In the genomic region with DNA sequence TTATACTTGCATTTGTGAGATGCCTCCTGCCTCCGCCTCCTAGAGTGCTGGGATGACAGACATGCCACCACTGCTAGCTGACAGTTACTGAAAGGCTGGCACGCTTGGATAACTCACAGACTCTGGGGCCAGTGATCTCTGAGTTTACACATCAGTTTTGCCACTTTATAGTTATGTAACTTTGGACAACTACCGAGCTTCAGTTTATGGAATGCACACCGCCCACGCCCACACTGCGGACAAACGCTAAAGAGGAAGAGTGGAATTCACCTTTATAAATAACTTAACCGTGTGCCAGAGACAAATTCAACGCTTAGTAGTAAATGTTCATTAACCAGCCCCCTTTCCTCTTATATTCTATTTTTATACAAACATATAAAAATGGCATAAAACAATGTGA, we compare ENCODE assay signal across 24 mouse cellular contexts. TPM values are rescaled to one million over a fixed set of nuclear protein-coding genes. Genes with fewer than 3 reads are reported as not detected.
DNase-seq lines count a peak whose midpoint lies in the region; ATAC-seq and TF ChIP-seq lines count a peak whose summit lies in the region.
"Had no signal": no experiment of that assay in that cellular context is flagged by ENCODE, and none has a peak within 500 bp of the region (broad histone marks: within the 10 kb centered on the region; RNA-seq: fewer than 3 reads in every experiment).

No protein-coding gene starts in this region.

- peak overlapping the region; percentile 84 for H3K4me3 ChIP-seq in gastrocnemius, adult 2 months
- no peak overlapping the region for H3K4me3 ChIP-seq in heart, embryonic 16.5 days (ENCODE audit: low read length)
- peak overlapping the region; percentile 77 for H3K4me3 ChIP-seq in liver, embryonic 12.5 days
- H3K4me3 ChIP-seq: embryonic facial prominence, embryonic 12.5 days; hindbrain, embryonic 10.5 days; limb, embryonic 10.5 days had no signal

- H3K27me3 ChIP-seq in heart, embryonic 16.5 days (ENCODE audit: control insufficient read depth, insufficient read depth, low read length), result no peaks in the 10 kb centered on the region
- H3K27me3 ChIP-seq in liver, embryonic 12.5 days (replicated peaks), result no peaks in the 10 kb centered on the region; the same call in 1 of the 2 replicates
- H3K27me3 ChIP-seq: embryonic facial prominence, embryonic 12.5 days; lung, embryonic 15.5 days; Patski had no signal

- no peaks in the 10 kb centered on the region for H3K9me3 ChIP-seq in heart, embryonic 16.5 days (replicated peaks; ENCODE audit: control insufficient read depth, low read length)
- H3K9me3 ChIP-seq in liver, embryonic 12.5 days (replicated peaks), result no peaks in the 10 kb centered on the region
- H3K9me3 ChIP-seq: embryonic facial prominence, embryonic 12.5 days; hindbrain, embryonic 10.5 days; limb, embryonic 10.5 days; lung, embryonic 15.5 days had no signal

- DNase-seq in gastrocnemius, adult 2 months, result no peak
- DNase-seq in gastrocnemius, postnatal 10 days, result no peak
- DNase-seq in heart, postnatal 14 days, result no peak
- peak; percentile 36 for DNase-seq in lung, postnatal 14 days
- DNase-seq in retina, embryonic 14.5 days (ENCODE audit: low spot score), result no peak
- no peak for DNase-seq in B cell, adult 2 months
- DNase-seq: adrenal gland, postnatal 25 days; cerebellum, adult 8-10 months; kidney, adult 8-10 months; kidney, postnatal 25 days; right cerebral cortex, postnatal 4 days; thymus, postnatal 14 days had no signal

- no peaks in the 10 kb centered on the region for H3K36me3 ChIP-seq in heart, embryonic 16.5 days (ENCODE audit: control insufficient read depth, insufficient read depth)
- peaks cover 23% of the 10 kb centered on the region for H3K36me3 ChIP-seq in liver, embryonic 12.5 days
- H3K36me3 ChIP-seq: embryonic facial prominence, embryonic 12.5 days; hindbrain, embryonic 10.5 days; limb, embryonic 10.5 days; lung, embryonic 15.5 days had no signal

- peaks cover 26% of the 10 kb centered on the region for H3K4me1 ChIP-seq in heart, embryonic 16.5 days (ENCODE audit: control insufficient read depth, insufficient read depth, low read length)
- peaks cover 56% of the 10 kb centered on the region for H3K4me1 ChIP-seq in liver, embryonic 12.5 days

- WGBS in heart, embryonic 16.5 days, result 56% methylated on average over 9 of the region's 9 CpGs
- 83% methylated on average over 9 of the region's 9 CpGs for WGBS in liver, embryonic 12.5 days (ENCODE audit: insufficient replicate concordance)

- no peak for ATAC-seq in heart, embryonic 16.5 days (replicated peaks; ENCODE audit: extremely low read depth, insufficient read depth, low FRiP score)
- ATAC-seq in liver, embryonic 12.5 days, result no peak
- ATAC-seq: activated CD4-positive, CD25-positive, alpha-beta regulatory T cell, adult 4 months; inflammation-experienced regulatory T-cells, adult 6 months; Patski had no signal

- no peak overlapping the region for H3K27ac ChIP-seq in gastrocnemius, adult 2 months
- no peak overlapping the region for H3K27ac ChIP-seq in heart, embryonic 16.5 days (ENCODE audit: low read length)
- H3K27ac ChIP-seq in liver, embryonic 12.5 days, result no peak overlapping the region
- H3K27ac ChIP-seq: embryonic facial prominence, embryonic 12.5 days; hindbrain, embryonic 10.5 days; left cerebral cortex, adult 2 months; limb, embryonic 10.5 days; lung, embryonic 15.5 days had no signal

- peak overlapping the region; percentile 92; the same call in 1 of the 2 replicates for H3K4me2 ChIP-seq in heart, embryonic 16.5 days (ENCODE audit: low read depth, low read length)
- peak overlapping the region; percentile 79 for H3K4me2 ChIP-seq in liver, embryonic 12.5 days
- H3K4me2 ChIP-seq: midbrain, embryonic 11.5 days had no signal

- intact Hi-C loops in gastrocnemius, adult 2 months (cut with DNase I), result no loop called here
- intact Hi-C loops in heart, postnatal 14 days (cut with DNase I), result no loop called here

- no peak for TF ChIP-seq CTCF in gastrocnemius, adult 2 months (IDR thresholded peaks at IDR 0.05)

- no peak overlapping the region for H3K9ac ChIP-seq in heart, embryonic 16.5 days (ENCODE audit: low read length)
- peak overlapping the region; percentile 22; the same call in 1 of the 2 replicates for H3K9ac ChIP-seq in liver, embryonic 12.5 days
- H3K9ac ChIP-seq: embryonic facial prominence, embryonic 12.5 days; lung, embryonic 15.5 days had no signal

RNA-seq across cellular contexts. Expression of a gene that starts 2.4 kb away (rescaled TPM):
- 1 to 10 TPM; 3.1 to 4.0 TPM for total RNA-seq in gastrocnemius, adult 2 months (2021)
- 1 to 10 TPM; 4.7 to 4.8 TPM for total RNA-seq in gastrocnemius, postnatal 10 days (2021)
- polyA plus RNA-seq in heart, embryonic 16.5 days (2015; fragmentation: Nextera tagmentation; extraction: Ambion mirVana), result 5.0 and 5.9 TPM in 2 replicates
- total RNA-seq in heart, postnatal 14 days (2021), result 10 to 100 TPM in 1 of 2 experiments, 1 to 10 TPM in 1; 9.7 to 10.5 TPM
- polyA plus RNA-seq in liver, embryonic 12.5 days (2016; fragmentation: Nextera tagmentation; extraction: Ambion mirVana), result 12.2 and 13.4 TPM in 2 replicates

RNA-seq across cellular contexts. Expression of a gene that starts 35.9 kb away (rescaled TPM):
- not detected for total RNA-seq in gastrocnemius, adult 2 months (2021)
- 10 to 100 TPM in 1 of 2 experiments, 1 to 10 TPM in 1; 1.1 to 10.1 TPM for total RNA-seq in gastrocnemius, postnatal 10 days (2021)
- polyA plus RNA-seq in heart, embryonic 16.5 days (2015; fragmentation: Nextera tagmentation; extraction: Ambion mirVana), result 1.8 and 3.2 TPM in 2 replicates
- total RNA-seq in heart, postnatal 14 days (2021), result 1 to 10 TPM; 1.6 to 1.8 TPM
- 17.0 and 18.7 TPM in 2 replicates for polyA plus RNA-seq in liver, embryonic 12.5 days (2016; fragmentation: Nextera tagmentation; extraction: Ambion mirVana)
- total RNA-seq: gastrocnemius, adult 8-10 months had no signal
- polyA plus RNA-seq: activated CD4-positive, CD25-positive, alpha-beta regulatory T cell, adult 4 months; limb, embryonic 10.5 days had no signal
